Mouse (Mus musculus) C2C12 (cell line): ENCODE results near the gene Copa. TPM values are rescaled to one million over a fixed set of nuclear protein-coding genes. Genes with fewer than 3 reads are reported as not detected.

ENCODE experiments used
- H3K27me3 ChIP-seq: one replicate; pipeline ENCODE4 v1.6.1; 2011; ENCODE audit not compliant: control insufficient read depth, insufficient read depth, insufficient read length
- H3K36me3 ChIP-seq: one replicate; pipeline ENCODE4 v1.6.1; 2011; ENCODE audit not compliant: control insufficient read depth, insufficient read depth
- H3K4me3 ChIP-seq: one replicate; pipeline ENCODE4 v1.5.1; 2011; ENCODE audit warnings: mild to moderate bottlenecking, control low read depth; ENCODE audit not compliant: poor library complexity, insufficient read depth, severe bottlenecking
- H3K79me2 ChIP-seq: one replicate; pipeline ENCODE4 v1.6.1; 2011; ENCODE audit not compliant: control insufficient read depth, insufficient read depth
- H3K79me3 ChIP-seq: one replicate; pipeline ENCODE4 v1.6.1; 2011; ENCODE audit warnings: low read depth, control low read depth
- H3ac ChIP-seq: one replicate; pipeline ENCODE3; 2011; ENCODE audit warnings: low read depth; ENCODE audit not compliant: control insufficient read depth, insufficient read length
- CEBPB ChIP-seq: IDR thresholded peaks from one replicate; pipeline ENCODE4 v1.6.1; 2011; ENCODE audit warnings: low read depth, mild to moderate bottlenecking, control low read depth, moderate library complexity
- CTCF ChIP-seq: IDR thresholded peaks from one replicate; pipeline ENCODE4 v1.5.1; 2011; ENCODE audit not compliant: control insufficient read depth, insufficient read depth, insufficient read length
- FOSL1 ChIP-seq: IDR thresholded peaks from one replicate; pipeline ENCODE4 v1.8.0; 2011; ENCODE audit warnings: mild to moderate bottlenecking, low read length; ENCODE audit not compliant: poor library complexity, insufficient read depth, severe bottlenecking
- MAX ChIP-seq: IDR thresholded peaks from one replicate; pipeline ENCODE4 v1.6.1; 2011; ENCODE audit warnings: mild to moderate bottlenecking, control low read depth
- MYOD1 ChIP-seq: IDR thresholded peaks from one replicate; pipeline ENCODE4 v1.6.1; 2011; ENCODE audit warnings: low read depth; ENCODE audit not compliant: control insufficient read depth, insufficient read length
- MYOG ChIP-seq: IDR thresholded peaks from one replicate; pipeline ENCODE4 v1.6.1; 2011; ENCODE audit not compliant: control insufficient read depth, insufficient read length; ENCODE audit errors: extremely low read depth
- USF1 ChIP-seq: IDR thresholded peaks from one replicate; pipeline ENCODE4 v1.6.1; 2011; ENCODE audit warnings: low read depth, mild to moderate bottlenecking, control low read depth, moderate library complexity
- polyA plus RNA-seq: library from polyadenylated mRNA; unstranded; fragments of >200 nt; fragmentation: generic; extraction: Trizol; gene quantifications from one replicate; pipeline ENCODE4 v1.2.1, GENCODE M21; 2012; ENCODE audit warnings: missing spikeins

Copa gene
- polyA plus RNA-seq, 1 experiment, result 113 TPM

DNA sequence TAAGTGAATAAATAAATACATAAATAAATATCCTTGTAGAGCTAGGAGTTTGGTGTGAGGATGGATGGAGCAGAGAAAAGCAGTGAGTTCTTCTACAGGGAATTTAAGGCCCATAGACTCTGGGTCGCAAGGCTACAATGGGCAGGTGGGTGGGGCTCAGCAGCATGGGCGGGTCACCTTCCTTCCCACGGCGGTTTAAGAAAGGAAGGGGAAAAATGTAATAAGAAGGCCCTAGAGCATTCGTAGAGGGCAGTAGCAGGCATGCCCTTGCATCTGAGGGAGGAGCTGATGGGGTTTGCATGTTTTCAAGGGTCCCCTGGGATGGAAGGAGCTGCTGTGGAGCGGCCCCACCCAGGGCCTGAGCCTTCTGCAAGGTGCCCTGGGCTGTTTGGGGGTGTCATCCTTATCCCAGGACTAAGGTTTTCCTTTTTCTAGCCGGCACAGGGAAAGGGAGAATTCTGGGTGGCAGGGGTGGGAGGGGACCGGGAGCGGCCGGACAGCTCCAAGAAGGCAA is 29.5 kb upstream of the Copa start:
- Histone ChIP-seq H3K27me3 (no peaks in the 10 kb centered on the region), H3K36me3 (no peaks in the 10 kb centered on the region), H3K79me3 (no peaks in the 10 kb centered on the region), H3K4me3 (no peak overlapping the region), H3ac (no peak overlapping the region), H3K79me2 (no peaks in the 10 kb centered on the region)
- TF ChIP-seq FOSL1 (no peak), MAX (no peak), CEBPB (no peak), USF1 (no peak), CTCF (no peak), MYOG (no peak), MYOD1 (no peak)

DNA sequence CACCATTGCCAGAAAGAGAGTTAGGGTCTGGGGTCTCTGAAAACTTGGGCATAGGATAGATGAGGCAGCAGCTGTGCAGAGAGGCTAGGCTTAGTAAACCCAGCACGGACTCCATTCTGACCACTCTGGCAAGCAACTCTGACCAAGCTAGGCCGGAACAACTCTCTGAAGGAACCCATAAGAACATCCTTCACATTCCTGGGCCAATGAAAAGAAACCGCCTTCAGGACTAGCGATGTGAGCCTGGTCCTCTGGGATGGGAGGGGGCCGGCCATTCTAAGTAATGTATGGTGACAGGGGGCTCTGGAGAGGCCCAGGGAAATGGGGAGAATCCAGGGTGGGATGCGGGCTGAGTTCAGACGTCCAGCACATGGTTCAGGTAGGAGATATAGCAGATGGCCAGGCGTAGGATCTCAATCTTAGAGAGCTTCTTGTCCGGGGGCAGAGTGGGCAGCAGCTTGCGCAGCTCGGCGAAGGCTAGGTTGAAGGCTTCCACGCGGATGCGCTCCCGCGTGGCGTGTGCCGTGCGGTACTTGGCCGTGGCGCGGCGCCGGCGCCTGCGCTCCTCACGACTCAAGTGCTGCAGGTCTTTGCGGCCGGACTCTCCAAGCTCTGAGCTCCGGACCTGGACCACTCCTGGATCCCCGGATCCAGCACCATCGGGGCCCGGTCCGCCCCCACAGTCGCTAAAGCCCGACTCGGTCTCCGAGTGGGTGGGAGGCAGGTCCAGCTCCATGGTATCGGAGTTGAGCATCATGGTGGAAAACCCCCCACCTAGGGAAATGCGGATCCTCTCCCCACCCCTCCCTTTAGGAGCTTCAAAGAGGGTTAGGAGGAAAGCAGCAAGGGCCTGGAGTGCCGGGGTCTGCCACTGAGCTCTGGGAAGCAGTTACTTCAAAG is 28.5 kb upstream of the Copa start:
- Histone ChIP-seq H3K79me3 (no peaks in the 10 kb centered on the region), H3K79me2 (no peaks in the 10 kb centered on the region), H3K4me3 (no peak overlapping the region), H3K36me3 (no peaks in the 10 kb centered on the region), H3K27me3 (no peaks in the 10 kb centered on the region), H3ac (no peak overlapping the region)
- no peak for TF ChIP-seq CTCF
- no peak for TF ChIP-seq CEBPB
- no peak for TF ChIP-seq USF1
- TF ChIP-seq MYOD1, result no peak
- TF ChIP-seq MAX, result no peak
- TF ChIP-seq MYOG, result no peak
- no peak for TF ChIP-seq FOSL1

DNA sequence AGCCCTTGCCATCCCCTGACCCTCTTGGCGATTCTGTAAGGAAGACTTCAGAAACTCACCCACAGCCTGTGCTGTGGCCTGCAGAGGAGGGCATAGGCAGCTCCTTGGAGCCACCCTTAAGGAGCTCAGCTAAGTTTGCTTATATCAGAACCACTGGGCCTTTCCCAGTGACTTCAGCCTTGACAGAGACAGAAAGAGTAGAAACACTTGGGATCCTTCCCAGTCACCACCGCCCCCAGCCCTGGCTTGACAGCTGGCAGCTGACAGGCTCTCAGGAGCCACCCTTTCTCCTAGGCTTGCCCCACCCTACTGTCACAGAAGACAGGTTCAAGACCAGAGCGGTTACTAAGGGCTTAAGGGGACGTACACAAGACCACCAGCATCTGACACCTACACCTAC is 26.1 kb upstream of the Copa start:
- Histone ChIP-seq H3K36me3 (no peaks in the 10 kb centered on the region), H3K27me3 (no peaks in the 10 kb centered on the region), H3ac (no peak overlapping the region), H3K79me2 (no peaks in the 10 kb centered on the region), H3K79me3 (no peaks in the 10 kb centered on the region), H3K4me3 (no peak overlapping the region)
- TF ChIP-seq MYOD1 (no peak), CEBPB (no peak), MYOG (no peak), CTCF (no peak), FOSL1 (no peak), MAX (no peak), USF1 (no peak)

DNA sequence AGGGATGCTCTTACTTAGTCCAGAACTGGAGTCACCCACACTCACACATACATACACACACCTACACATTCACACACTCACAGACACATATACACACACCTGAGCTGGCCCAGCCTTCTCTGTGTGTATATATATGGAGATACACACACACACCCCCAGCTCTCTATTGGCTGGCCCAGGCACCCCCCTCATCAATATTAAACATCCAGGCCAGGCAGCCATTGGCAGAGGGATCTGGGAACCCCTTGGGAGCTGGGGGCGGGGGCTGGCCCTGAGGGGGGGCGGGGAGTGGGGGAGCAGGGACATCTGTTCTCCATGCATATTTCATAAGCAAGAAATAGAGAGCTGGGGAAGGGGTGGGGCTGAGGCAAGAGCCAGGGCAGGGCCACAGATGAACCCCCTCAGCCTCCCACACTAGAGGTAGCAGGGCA is 24.8 kb upstream of the Copa start, which contains the start of gene Nhlh1:
Nhlh1 (minus strand) TSS at position 83 of the 431 bp plus-strand sequence.
- H3K27me3 ChIP-seq, result no peaks in the 10 kb centered on the region
- TF ChIP-seq USF1 (no peak), CEBPB (no peak), FOSL1 (no peak)

DNA sequence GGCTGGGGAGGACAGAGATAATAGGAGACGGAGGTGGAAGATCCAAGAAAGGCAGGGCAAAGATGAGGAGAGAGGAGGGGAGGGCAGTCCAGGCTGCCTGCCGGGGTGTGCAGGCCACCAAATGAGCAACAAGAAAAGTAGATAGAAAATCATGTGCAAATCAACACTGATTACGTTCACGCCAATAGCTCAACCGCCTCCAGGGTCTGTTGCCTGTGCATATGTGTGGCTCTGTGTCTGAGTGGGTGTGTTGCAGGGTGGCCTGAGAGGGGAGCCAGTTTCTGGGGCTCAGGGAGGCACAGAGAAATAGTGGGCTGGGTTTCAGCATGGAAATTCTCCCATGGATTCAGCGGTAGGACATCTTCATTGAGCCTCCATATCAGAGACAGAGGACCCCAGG is 24.0 kb upstream of the Copa start:
- no peaks in the 10 kb centered on the region for H3K79me3 ChIP-seq
- no peaks in the 10 kb centered on the region for H3K79me2 ChIP-seq
- H3ac ChIP-seq, result no peak overlapping the region
- H3K27me3 ChIP-seq, result no peaks in the 10 kb centered on the region
- H3K36me3 ChIP-seq, result no peaks in the 10 kb centered on the region
- TF ChIP-seq CTCF (no peak), MYOD1 (no peak), CEBPB (no peak), USF1 (no peak), FOSL1 (no peak), MAX (no peak), MYOG (no peak)
- H3K4me3 ChIP-seq, result no peak overlapping the region

More for the DNA sequence above, 24.8 kb upstream of the Copa start, which contains the start of gene Nhlh1:
- Histone ChIP-seq H3K79me3 (no peaks in the 10 kb centered on the region), H3ac (no peak within 1 kb of the TSS), H3K79me2 (no peaks in the 10 kb centered on the region), H3K4me3 (no peak within 1 kb of the TSS), H3K36me3 (no peaks in the 10 kb centered on the region)

DNA sequence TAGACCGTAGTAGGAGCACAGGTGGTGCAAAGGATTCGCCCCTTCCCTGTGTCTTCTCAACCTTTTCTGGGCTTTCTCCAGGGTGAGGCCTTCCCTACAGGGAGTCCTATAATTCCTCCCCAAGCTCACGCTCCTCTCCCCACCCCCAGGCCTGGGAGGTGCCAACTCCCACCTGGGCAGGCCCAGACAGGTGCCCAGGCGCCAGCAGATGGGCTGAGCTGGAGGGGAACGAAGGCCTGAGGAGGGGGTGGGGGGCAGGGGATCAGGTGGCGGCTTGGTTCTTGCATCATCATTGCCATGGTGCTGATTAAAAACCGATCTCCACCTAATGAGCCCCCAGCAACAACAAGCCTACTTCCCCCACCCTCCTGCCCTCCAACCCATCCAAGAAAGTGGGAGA is 23.5 kb upstream of the Copa start:
- Histone ChIP-seq H3K27me3 (no peaks in the 10 kb centered on the region), H3K4me3 (no peak overlapping the region), H3ac (no peak overlapping the region), H3K79me3 (no peaks in the 10 kb centered on the region), H3K36me3 (no peaks in the 10 kb centered on the region), H3K79me2 (no peaks in the 10 kb centered on the region)
- TF ChIP-seq MAX, result no peak
- no peak for TF ChIP-seq USF1
- TF ChIP-seq FOSL1, result no peak
- TF ChIP-seq CTCF, result no peak
- no peak for TF ChIP-seq CEBPB
- no peak for TF ChIP-seq MYOD1
- TF ChIP-seq MYOG, result no peak
